Mouse (Mus musculus): ENCODE measurements around the gene Adamtsl1.

Adamtsl1 gene

GRCm38 (mm10) chr4:85784428-85784827 lies 270.5 kb downstream of the Adamtsl1 start:
- DNase-seq (ENCODE audit: low read depth in 2 of 2, low spot score in 2 of 2) = no peak

GRCm38 (mm10) chr4:85790226-85790625 lies 276.3 kb downstream of the Adamtsl1 start:
- no peak for DNase-seq (ENCODE audit: low read depth in 2 of 2, low spot score in 2 of 2)

- no peak for DNase-seq (ENCODE audit: low read depth in 2 of 2, low spot score in 2 of 2)
Measured at GRCm38 (mm10) chr4:85801805-85802204, 287.8 kb downstream of the Adamtsl1 start.

GRCm38 (mm10) chr4:85814418-85814817 lies 300.4 kb downstream of the Adamtsl1 start:
- no peak for DNase-seq (ENCODE audit: low read depth in 2 of 2, low spot score in 2 of 2)

GRCm38 (mm10) chr4:85818504-85818903 lies 304.5 kb downstream of the Adamtsl1 start:
- DNase-seq (ENCODE audit: low read depth in 2 of 2, low spot score in 2 of 2) = no peak

- DNase-seq (ENCODE audit: low read depth in 2 of 2, low spot score in 2 of 2) = no peak
Measured at GRCm38 (mm10) chr4:85819169-85819568, 305.2 kb downstream of the Adamtsl1 start.

- DNase-seq (ENCODE audit: low read depth in 2 of 2, low spot score in 2 of 2) = no peak
Measured at GRCm38 (mm10) chr4:85819921-85820320, 305.9 kb downstream of the Adamtsl1 start.

GRCm38 (mm10) chr4:85823952-85824704 lies 310.2 kb downstream of the Adamtsl1 start:
- no peak for DNase-seq (ENCODE audit: low read depth in 2 of 2, low spot score in 2 of 2)

GRCm38 (mm10) chr4:85824705-85825085 lies 310.7 kb downstream of the Adamtsl1 start:
- DNase-seq (ENCODE audit: low read depth in 2 of 2, low spot score in 2 of 2) = no peak

GRCm38 (mm10) chr4:85837058-85837457 lies 323.1 kb downstream of the Adamtsl1 start:
- no peak for DNase-seq (ENCODE audit: low read depth in 2 of 2, low spot score in 2 of 2)

- no peak for DNase-seq (ENCODE audit: low read depth in 2 of 2, low spot score in 2 of 2)
Measured at GRCm38 (mm10) chr4:85837532-85837965, 323.6 kb downstream of the Adamtsl1 start.

- no peak for DNase-seq (ENCODE audit: low read depth in 2 of 2, low spot score in 2 of 2)
Measured at GRCm38 (mm10) chr4:85838031-85838430, 324.1 kb downstream of the Adamtsl1 start.

GRCm38 (mm10) chr4:85842113-85842512 lies 328.1 kb downstream of the Adamtsl1 start:
- no peak for DNase-seq (ENCODE audit: low read depth in 2 of 2, low spot score in 2 of 2)

- no peak for DNase-seq (ENCODE audit: low read depth in 2 of 2, low spot score in 2 of 2)
Measured at GRCm38 (mm10) chr4:85844381-85844780, 330.4 kb downstream of the Adamtsl1 start.

- no peak for DNase-seq (ENCODE audit: low read depth in 2 of 2, low spot score in 2 of 2)
Measured at GRCm38 (mm10) chr4:85845931-85846330, 332.0 kb downstream of the Adamtsl1 start.

- no peak for DNase-seq (ENCODE audit: low read depth in 2 of 2, low spot score in 2 of 2)
Measured at GRCm38 (mm10) chr4:85853401-85853800, 339.4 kb downstream of the Adamtsl1 start.

GRCm38 (mm10) chr4:85854507-85854906 lies 340.5 kb downstream of the Adamtsl1 start:
- DNase-seq (ENCODE audit: low read depth in 2 of 2, low spot score in 2 of 2) = no peak

- no peak for DNase-seq (ENCODE audit: low read depth in 2 of 2, low spot score in 2 of 2)
Measured at GRCm38 (mm10) chr4:85879376-85879775, 365.4 kb downstream of the Adamtsl1 start.

- DNase-seq (ENCODE audit: low read depth in 2 of 2, low spot score in 2 of 2) = no peak
Measured at GRCm38 (mm10) chr4:85881318-85881717, 367.3 kb downstream of the Adamtsl1 start.

GRCm38 (mm10) chr4:85884031-85884430 lies 370.1 kb downstream of the Adamtsl1 start:
- no peak for DNase-seq (ENCODE audit: low read depth in 2 of 2, low spot score in 2 of 2)

GRCm38 (mm10) chr4:85889877-85890598 lies 376.1 kb downstream of the Adamtsl1 start:
- no peak for DNase-seq (ENCODE audit: low read depth in 2 of 2, low spot score in 2 of 2)

GRCm38 (mm10) chr4:85901316-85901715 lies 387.3 kb downstream of the Adamtsl1 start:
- DNase-seq (ENCODE audit: low read depth in 2 of 2, low spot score in 2 of 2) = no peak

All from CD8-positive naive resting alpha-beta T cell, adult 2 months (primary cell).